Mouse (Mus musculus) megakaryocyte-erythroid progenitor cell, adult 5-6 weeks (primary cell): ENCODE results near the gene Il1r1. TPM values are rescaled to one million over a fixed set of nuclear protein-coding genes. Genes with fewer than 3 reads are reported as not detected.

Source experiments
- ATAC-seq: replicated peaks from 2 replicates; pipeline ENCODE4 v1.8.0; 2016; ENCODE audit warnings: mild to moderate bottlenecking, inconsistent platforms; ENCODE audit not compliant: severe bottlenecking, poor library complexity, low FRiP score, low TSS enrichment
- total RNA-seq, 2 experiments: library from RNA; stranded (forward) in 1 of 2; stranded (reverse) in 1 of 2; fragments of 200-1000, 215-1000 nt in 1 of 2; fragments of >200 nt in 1 of 2; fragmentation: Nextera tagmentation in 1 of 2; gene quantifications; 2 replicates each; pipeline ENCODE4 v1.2.3; 2014 to 2017

Gene Il1r1
- total RNA-seq, 2 experiments from 2014 or later: 2.7 to 3.1 TPM

DNA sequence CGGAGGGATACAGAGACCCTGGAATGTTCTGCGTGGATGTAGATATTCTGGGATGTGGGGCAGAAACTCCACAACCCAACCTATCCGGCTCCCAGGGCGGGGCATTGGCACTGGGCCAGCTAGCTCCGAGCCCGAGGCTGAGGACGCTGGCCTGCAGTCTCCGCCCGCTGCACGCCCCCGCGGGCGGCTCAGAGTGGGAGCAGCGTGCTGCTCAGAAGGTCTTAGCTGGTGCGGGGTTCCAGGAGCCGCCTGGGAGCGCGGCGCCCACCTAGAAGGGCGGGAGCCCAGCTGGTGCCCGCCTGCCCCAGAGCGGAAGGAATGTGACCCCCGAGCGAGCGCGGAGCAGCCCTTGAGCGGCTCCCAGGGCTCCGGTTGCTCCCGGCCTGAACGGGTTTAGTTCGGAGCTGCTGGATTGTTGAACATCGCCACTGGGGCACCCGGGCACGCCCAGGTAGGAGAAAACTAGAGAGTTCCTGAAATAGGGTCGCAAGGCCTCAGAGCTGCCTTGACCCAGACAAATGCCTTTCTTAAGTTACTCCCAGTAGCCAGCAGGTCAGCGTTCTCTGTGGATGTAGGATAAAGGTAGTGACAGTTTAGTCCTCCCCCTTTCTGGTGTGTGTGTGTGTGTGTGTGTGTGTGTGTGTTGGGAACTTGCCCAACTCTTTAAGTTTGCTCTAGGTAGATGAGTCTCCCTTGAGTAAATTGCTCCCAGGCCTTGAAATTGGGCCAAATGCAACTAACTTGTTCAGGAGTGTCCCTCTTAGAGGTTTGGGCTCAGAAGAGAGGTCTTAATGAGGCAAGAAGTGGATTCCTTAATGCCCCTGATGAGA, 41.8 kb downstream of the Il1r1 start:
- ATAC-seq: peak; percentile 48

DNA sequence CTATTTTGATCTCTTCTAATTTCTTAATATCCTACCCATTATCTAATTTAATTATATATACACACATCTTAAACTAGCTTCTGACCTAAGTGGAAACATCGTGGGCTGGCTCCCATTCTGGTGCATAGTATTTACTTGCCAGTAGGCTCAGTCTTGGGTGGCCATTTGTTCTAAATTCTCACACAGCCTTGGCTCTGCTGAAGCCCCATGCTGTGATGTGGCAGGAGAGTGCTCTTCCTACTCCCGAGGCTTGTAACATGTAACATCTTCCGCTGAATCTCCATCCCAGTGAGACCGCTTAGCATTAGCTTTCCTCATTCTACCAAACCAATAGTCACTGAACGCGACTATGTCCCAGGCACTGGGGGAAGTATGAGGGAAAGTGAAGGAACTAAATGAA, 43.0 kb downstream of the Il1r1 start:
- no peak for ATAC-seq

DNA sequence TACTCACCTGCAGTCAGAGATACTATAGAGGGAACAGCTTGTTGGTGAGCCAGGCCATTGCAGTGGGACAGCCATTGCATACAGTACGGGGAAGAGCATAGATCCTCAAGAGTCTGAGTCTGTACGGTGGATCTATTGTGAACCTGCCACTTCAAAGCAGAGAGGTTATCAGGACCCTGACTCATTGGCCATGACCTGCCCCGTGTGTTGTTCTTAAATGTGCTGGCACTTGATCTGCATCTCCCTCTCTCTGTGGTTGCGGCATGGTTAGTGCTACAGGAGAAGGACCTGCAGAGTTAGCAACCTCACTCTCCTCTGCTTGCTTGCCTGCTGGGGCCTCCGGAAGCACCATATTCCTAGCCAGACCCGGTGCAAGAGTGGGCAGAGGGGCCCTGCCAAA, 43.7 kb downstream of the Il1r1 start:
- ATAC-seq: no peak

DNA sequence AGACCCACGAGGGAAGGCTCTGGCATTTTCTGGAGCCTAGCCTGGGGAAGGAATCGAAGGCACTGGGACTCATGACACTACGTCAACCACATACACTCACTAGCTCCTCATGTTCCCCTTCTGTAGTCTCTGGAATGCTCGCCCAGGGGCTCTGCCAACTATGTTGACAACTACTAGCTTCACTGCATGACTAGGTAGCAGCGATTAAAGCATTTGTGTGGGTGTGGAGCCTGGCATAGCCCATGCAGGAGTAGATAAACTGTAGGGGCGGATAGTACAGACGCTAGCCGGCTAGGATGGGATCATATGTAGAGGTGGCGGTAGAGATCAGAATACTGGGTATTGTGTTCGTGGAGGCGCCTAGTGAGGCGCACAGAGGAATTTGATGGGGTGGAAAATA, 45.5 kb downstream of the Il1r1 start:
- peak; percentile 79 for ATAC-seq

DNA sequence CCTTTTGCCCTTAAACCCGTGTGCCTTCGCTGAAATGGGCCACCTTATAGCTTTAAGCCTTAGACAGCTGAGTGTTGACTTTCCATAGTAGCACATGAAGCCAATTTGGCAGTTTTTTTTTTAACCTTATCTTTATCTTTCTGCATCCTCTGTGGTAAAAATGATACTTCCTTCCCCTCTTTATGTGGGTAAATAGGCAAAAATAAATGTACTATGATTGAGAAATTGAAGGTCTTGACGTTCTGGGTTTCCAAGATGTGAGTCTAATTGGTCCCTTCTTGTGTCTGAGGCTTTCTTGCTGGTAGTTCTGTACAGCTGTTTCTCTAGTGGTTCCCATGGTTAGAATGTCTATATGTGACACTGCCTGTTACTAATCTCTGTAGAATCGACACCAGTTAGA, 46.2 kb downstream of the Il1r1 start:
- ATAC-seq: no peak; the same call in 1 of the 2 replicates

DNA sequence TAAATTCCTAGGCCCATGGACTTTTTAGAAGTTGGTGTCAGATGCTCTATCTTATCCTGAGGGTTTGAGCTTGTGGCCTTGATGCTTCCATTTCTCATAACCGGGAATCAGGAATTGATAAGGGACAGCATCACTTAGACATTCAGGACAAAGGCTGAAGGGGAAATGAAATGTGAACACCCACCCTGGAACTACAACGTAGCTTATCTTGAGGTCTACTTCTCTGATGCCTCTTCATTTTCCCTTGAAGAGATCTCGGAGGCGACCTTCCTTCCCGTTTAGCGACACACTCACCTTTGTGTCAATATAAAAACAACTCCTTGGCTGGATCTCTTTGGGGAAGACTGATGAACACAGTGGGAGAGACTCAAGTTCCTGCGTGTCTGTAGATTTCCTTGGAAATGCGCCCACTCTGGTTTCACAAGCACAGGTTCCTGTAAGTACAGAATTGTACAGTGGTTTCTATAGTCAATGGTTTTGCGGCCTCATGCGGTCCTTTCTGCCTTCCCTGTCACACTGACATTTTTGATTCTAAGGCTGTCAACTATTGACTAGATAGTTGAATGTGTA, 46.7 kb downstream of the Il1r1 start:
- ATAC-seq: no peak

DNA sequence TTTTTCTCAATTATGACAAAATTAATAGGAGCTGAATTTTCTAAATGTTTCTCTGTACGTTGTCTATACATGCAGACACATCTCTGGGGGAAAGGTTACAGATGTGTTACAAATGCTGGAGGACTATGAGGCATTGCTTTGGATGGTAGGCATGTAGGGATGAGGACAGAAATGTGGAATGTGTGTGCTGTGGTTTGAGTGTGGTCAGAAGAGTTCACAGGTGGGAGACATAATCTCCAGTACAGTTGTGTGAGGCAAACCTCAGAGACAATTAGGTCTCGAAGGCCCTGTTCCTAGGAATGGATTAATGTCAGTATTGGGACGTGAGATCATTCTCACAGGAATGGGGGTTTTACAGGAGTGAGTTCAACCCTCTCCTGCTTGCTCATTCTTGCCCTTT, 47.3 kb downstream of the Il1r1 start:
- no peak for ATAC-seq

DNA sequence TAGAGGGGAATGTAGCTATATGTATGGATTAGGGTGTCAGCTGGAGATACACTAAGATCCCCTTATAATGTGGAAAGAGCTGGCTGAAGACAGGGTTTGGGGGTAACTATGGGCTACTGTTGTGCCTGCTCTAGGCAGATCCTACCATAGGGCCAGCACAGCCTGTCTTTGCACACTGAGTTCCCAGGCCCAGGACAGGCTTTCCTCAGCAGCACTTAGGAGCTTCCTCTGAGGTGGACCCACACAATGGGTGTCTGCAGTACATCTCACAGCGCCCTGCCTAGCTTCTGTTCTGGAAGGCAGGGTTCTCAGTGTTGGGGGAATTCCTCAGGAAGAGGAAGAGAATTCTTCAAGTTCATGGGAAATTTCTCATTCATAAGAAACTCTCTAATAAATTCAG, 48.6 kb downstream of the Il1r1 start:
- no peak for ATAC-seq

DNA sequence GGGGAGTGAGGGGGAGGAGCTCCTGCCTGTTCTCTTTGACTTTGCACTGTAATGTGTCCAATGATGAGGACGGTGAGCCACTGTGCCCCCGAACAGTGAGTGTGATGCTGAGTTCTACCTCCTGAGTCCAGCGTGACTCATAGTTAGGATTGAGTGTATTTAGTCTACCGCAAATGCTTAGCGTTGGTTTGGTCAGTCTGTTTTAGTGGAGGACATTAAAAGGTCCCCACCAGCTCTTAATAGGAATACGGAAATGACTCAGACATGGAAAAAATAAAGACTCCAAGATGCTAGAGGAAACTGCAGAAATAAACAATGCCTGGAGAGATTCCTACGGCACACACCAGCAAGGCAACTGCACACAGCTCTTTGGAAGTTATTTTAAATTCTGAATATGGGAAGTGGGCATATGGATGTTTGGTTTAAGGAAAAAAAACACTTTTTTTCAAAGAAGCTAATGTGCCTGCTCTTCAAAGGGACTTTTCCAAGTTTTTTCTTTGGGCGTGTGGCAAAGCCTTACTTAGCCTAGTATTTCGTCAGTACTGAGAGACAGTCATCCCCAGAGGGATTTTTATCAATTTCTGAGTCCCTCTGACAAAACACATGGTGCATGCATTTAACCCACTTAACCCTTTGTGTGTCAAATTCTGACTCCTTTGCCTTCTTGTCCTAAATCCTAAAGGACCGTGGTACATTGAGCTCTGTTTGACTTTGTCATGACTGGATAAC, 50.6 kb downstream of the Il1r1 start:
- ATAC-seq: no peak

DNA sequence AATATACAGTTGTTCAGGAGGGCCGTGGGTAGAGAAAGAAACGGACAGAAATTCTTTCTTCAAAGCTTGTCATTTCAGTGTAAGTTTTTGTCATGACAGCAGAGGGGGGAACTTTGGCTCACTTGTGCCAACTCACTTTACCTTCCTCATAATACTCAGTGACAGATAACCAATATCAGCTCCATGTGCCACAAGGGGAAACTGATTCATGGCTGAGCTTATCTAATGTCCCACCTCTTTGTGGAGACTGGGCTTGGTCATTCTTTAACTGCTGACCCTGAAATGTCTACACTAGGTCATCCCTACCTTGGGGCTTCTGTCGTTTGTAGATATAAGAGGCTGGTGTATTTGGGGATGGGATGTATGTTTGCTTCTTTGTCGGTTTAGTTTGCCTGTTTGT, 53.1 kb downstream of the Il1r1 start:
- no peak for ATAC-seq

DNA sequence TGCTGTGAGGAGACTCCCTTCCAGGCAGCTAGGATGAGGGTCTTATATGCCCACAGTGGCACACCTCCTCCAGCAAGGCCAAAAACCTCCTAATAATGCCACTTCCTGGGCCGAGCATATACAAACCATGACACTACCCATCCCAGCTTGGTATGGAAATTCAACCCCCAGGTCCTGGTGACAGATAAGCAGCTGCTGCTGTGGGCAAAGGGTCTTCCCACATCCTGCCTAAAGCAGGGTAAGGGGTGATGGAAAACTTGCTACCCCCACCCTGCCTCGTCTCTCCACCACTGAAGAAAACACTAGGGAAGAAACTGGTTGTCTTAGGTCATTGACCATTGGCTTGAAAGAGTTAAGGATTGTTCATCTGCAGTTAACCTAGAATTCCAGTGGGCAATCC, 53.8 kb downstream of the Il1r1 start:
- no peak for ATAC-seq

DNA sequence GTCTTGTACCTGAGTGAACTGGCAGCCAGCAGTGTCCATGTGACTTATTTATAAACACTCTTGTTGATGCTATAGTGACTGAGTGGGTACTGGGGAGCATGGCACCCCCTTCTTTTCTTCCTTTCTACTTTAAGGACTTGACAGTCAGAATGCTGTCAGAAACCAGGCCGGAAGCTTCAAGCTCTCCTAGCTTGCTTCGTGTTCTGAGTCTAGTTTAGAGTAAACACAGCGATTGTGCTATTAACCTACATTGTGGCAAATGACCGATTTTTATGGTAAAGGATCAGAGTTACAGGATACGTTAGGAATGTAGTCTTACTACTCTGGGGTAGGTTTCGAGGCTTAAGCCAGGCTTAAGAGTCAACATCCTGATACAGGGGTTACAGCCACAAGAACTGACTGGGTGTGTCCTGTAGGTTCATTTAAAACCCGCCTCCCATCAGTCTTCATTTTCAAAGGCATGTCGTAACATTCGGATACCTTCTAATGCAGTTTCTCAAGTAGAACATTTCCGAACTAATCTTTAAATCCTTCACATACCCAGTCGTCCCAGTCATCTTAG, 54.4 kb downstream of the Il1r1 start:
- ATAC-seq: no peak

DNA sequence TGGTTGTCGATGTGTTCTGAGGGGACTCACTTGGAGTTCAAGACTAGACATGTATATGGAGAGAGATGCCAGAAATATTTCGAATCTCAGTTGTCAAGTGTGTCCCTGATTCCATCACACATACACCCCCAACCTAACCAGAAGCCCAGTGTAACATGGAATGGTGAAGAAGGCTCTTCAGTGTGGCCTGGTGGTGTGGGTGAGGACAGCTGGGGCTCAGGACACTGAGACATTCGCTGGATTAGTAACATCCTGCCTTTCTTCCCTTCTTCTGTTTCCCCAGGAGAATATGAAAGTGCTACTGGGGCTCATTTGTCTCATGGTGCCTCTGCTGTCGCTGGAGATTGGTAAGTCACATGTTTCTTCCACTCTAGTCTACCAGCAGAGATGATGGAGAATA, 57.1 kb downstream of the Il1r1 start:
- ATAC-seq: no peak

DNA sequence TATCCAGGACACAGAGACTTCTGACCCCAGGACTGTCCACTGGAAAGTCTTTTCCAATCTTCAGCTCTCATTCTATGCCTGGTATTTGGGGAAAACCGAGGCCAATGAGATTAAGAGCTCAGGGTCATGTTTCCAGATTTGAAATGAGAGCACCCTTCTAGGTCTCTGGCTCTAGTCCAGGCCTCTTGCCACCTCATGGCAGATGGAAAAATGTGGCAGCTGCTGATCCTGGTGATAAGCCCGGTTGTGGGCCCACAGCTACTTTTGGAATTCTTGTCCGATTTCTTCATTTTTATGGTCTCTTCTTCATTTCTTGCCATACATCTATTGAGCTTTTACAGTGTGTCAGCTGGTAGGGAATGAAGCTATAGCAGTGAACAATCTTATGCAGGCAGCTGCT, 57.5 kb downstream of the Il1r1 start:
- no peak for ATAC-seq

DNA sequence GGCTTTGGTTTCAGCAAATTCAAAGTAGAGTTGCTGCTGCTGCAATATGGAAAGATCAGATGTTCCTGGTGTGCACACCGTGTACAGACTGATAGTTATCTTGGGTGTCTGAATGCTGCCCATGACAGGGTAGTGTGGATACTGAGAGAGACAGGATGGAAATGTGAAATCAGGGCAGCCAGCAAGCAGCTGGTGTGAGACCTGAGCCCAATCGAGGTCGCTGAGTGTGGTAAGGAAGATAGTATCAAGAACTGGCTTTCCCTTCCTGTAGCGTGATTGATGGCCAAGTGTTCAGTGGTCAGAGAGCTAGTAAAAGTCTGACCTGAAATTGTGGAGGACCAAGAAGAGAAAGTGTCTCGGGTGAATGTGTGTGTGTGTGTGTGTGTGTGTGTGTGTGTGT, 59.1 kb downstream of the Il1r1 start:
- ATAC-seq: no peak

DNA sequence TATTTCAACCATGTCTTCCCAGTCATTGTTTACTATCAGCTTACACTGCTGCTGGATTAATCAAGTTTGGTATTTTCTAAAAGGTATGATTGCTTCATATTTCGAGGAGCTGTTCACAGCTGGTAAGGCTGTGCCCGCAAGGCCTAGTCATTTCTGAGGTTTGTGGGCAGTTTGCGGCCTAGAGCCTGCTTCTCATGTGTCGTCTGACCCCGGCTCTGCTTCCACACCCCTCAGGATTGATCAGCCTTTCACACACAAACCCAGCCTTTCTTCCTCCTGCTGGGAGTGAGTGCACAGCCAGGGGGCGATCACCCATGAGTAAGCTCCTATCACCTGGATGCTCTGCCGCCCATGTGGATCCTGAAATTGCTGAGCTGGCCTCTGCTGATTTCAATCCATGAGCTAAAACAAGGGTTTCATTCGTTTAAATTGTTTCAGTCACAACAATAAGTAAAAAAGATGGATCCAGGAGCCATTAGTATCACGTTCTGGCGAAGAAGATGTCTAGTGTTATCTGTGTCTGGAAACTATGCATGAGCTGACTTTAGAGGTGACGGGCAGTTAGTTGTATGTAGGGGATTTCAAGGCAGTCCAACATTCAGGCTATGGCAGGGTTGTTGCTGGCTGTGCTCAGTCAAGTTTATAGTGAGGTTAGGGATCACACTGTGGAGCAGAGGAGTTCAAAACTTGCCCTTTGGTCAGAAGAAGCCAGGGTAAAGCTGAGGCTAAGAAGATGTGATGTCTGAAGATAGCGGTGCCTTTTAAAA, 65.8 kb downstream of the Il1r1 start:
- peak; percentile 59; the same call in 1 of the 2 replicates for ATAC-seq

DNA sequence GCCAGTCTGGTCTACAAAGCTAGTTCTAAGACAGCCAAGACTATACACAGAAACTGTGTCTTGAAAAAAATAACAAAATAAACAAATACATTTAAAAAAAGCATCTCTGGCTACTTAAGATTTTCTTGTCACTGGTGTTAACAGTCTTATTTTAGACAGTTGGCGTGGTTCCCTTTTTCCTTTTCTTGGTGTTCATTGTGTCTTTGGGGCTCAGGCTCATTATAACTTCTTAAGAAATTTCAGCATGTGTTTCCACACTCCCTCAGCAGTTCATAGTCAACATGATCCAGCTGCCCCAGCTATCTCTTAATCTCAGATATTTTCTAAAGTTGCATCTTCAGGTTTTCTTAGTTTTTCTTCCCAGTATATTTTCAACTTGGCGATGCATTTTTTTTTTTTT, 67.4 kb downstream of the Il1r1 start:
- ATAC-seq: no peak

DNA sequence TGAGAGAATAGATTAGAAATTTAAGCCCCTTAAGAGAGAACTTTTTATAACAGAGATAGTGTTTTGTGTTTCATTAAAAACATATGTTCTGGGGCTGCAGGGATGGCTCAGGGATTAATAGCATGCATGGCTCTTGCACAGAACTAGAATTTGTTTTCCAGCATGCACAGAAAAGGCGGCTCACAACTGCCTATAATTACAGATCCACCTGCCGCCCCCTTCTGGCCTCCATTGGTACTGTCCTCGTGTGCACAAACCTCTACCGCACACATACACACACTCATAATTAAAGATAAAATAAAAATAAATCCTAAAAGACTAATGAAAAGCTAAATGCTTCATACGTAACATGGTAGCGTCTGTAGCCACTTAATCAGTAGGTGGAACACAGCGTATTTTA, 69.0 kb downstream of the Il1r1 start:
- no peak for ATAC-seq

DNA sequence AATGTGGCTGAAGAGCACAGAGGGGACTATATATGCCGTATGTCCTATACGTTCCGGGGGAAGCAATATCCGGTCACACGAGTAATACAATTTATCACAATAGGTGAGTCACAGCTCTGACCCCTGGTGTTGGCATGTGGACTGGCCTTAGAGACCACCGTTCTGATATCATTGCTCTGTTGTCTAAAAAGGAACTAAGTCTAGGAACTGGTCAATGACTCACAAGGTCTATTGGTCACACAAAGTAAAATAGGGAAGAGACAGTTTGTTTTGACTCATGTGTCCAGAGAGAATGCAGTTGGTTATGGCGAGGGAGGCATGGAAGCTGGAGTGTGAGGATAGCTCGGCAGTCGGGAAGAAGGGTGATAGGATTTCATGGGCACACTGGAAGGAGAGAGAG, 69.9 kb downstream of the Il1r1 start:
- no peak for ATAC-seq

DNA sequence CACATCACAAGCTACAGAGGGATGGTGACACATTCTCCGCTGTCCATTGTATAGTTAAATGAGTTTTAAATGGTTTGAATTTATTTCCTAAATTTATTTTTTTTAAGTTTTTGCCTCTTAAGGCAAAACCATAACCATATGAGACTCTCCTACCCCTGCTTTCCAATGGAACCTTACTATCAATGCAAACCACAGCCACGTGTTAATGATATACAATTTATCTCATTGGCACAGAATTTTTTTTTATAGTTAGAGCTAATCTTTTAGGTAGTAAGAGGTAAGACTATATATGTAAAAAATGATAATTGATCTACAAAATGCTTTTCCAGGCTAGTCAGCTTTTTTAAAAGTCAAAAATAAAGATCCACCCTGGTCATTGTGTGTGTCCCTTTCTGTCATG, 73.2 kb downstream of the Il1r1 start:
- ATAC-seq: 0 out of 2 replicates have a peak, but pooled peaks have one; percentile 48
